Mouse (Mus musculus): ENCODE measurements around the gene Mcemp1. TPM values are rescaled to one million over a fixed set of nuclear protein-coding genes. Genes with fewer than 3 reads are reported as not detected.

Mcemp1 gene
- polyA plus RNA-seq, 1 experiment, result not detected

GRCm38 (mm10) chr8:3707611-3708010 lies 42.1 kb downstream of the Mcemp1 start:
- H3K27me3 ChIP-seq (ENCODE audit: control insufficient read depth), result no peaks in the 10 kb centered on the region; the same call in 1 of the 2 replicates
- no peaks in the 10 kb centered on the region for H3K9me3 ChIP-seq (ENCODE audit: control insufficient read depth, low read length)
- H3K4me1 ChIP-seq (ENCODE audit: control insufficient read depth), result no peaks in the 10 kb centered on the region
- no peaks in the 10 kb centered on the region for H3K36me3 ChIP-seq (ENCODE audit: control insufficient read depth)
- TF ChIP-seq GATA1 (IDR thresholded peaks at IDR 0.05; ENCODE audit: low read length) (no peak), TAL1 (IDR thresholded peaks at IDR 0.05; ENCODE audit: low read length) (no peak)
- no peak overlapping the region for H3K4me3 ChIP-seq (replicated peaks)

- Histone ChIP-seq H3K4me3 (replicated peaks) (no peak overlapping the region), H3K9me3 (ENCODE audit: control insufficient read depth, low read length) (no peaks in the 10 kb centered on the region), H3K4me1 (ENCODE audit: control insufficient read depth) (no peaks in the 10 kb centered on the region), H3K36me3 (ENCODE audit: control insufficient read depth) (no peaks in the 10 kb centered on the region), H3K27me3 (ENCODE audit: control insufficient read depth) (no peaks in the 10 kb centered on the region; the same call in 1 of the 2 replicates)
- TF ChIP-seq TAL1 (IDR thresholded peaks at IDR 0.05; ENCODE audit: low read length) (no peak), GATA1 (IDR thresholded peaks at IDR 0.05; ENCODE audit: low read length) (no peak)
Observed at GRCm38 (mm10) chr8:3710312-3710711, 44.8 kb downstream of the Mcemp1 start.

GRCm38 (mm10) chr8:3711646-3712045 lies 46.1 kb downstream of the Mcemp1 start:
- Histone ChIP-seq H3K9me3 (ENCODE audit: control insufficient read depth, low read length) (no peaks in the 10 kb centered on the region), H3K27me3 (ENCODE audit: control insufficient read depth) (no peaks in the 10 kb centered on the region; the same call in 1 of the 2 replicates), H3K4me1 (ENCODE audit: control insufficient read depth) (no peaks in the 10 kb centered on the region), H3K4me3 (replicated peaks) (no peak overlapping the region), H3K36me3 (ENCODE audit: control insufficient read depth) (no peaks in the 10 kb centered on the region)
- TF ChIP-seq GATA1 (IDR thresholded peaks at IDR 0.05; ENCODE audit: low read length) (no peak), TAL1 (IDR thresholded peaks at IDR 0.05; ENCODE audit: low read length) (no peak)

DNA sequence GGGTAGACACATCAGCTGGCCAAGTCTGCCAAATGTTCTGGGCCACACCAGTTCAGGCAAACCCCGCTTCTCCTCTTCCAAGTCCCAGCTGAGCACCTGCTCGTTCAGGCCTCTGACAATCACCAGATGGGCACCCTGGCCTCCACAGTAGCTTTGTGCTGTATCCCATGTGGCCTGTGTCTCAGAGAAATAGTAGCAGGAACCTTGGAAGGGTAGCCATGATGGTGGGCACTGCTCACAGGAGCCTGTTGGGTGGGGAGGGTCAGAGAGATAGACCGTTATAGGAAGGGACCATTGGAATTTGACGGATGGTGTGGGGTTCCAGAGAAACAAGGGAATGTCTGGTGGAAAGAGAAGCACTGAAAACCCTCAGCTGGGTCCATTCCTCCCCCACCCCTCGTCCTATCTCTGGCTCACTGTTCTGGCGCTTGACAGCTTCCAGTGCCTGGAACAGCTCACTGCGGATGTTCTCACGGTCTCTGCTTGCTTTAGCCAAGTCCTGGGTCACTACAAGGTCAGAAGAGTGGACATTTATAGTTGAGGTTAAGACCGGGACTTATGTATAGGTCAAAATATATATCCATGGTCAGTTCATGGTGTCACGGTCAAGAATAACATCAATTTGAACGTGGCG lies 51.9 kb downstream of the Mcemp1 start:
- no peak for TF ChIP-seq GATA1 (IDR thresholded peaks at IDR 0.05; ENCODE audit: low read length)
- no peak for TF ChIP-seq TAL1 (IDR thresholded peaks at IDR 0.05; ENCODE audit: low read length)

DNA sequence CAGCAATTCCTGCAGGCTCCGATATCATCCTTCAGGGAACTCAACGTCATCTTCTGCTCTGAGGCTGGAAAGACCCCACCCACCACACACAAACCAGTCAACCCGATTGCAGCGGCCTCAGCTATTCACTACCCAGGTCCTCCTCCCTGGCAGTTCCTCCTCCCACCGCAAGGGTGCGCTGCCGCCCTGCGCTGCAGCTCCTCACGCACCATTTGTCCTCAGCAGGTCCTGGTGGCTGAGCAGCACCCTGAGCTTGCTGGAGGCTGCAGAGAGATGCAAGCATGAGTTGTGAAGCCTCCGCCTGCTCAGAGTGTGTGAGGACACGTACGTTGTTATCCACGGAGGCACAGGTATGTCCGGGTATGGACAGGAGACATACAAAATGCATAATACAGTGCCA lies 53.0 kb downstream of the Mcemp1 start:
- peaks cover 8% of the 10 kb centered on the region for H3K4me1 ChIP-seq (ENCODE audit: control insufficient read depth)
- H3K9me3 ChIP-seq (ENCODE audit: control insufficient read depth, low read length), result no peaks in the 10 kb centered on the region
- no peak overlapping the region for H3K4me3 ChIP-seq (replicated peaks)
- H3K36me3 ChIP-seq (ENCODE audit: control insufficient read depth), result no peaks in the 10 kb centered on the region
- no peaks in the 10 kb centered on the region for H3K27me3 ChIP-seq (ENCODE audit: control insufficient read depth)
- TF ChIP-seq TAL1 (IDR thresholded peaks at IDR 0.05; ENCODE audit: low read length) (no peak), GATA1 (IDR thresholded peaks at IDR 0.05; ENCODE audit: low read length) (no peak)

More for the DNA sequence above, 51.9 kb downstream of the Mcemp1 start:
- Histone ChIP-seq H3K4me3 (replicated peaks) (no peak overlapping the region), H3K27me3 (ENCODE audit: control insufficient read depth) (no peaks in the 10 kb centered on the region), H3K4me1 (ENCODE audit: control insufficient read depth) (peaks cover 6% of the 10 kb centered on the region), H3K36me3 (ENCODE audit: control insufficient read depth) (no peaks in the 10 kb centered on the region), H3K9me3 (ENCODE audit: control insufficient read depth, low read length) (no peaks in the 10 kb centered on the region)

Other genes starting within 250 kb of the Mcemp1 start
- 0.06 TPM in 1 of 2 replicates, not detected in the other for gene Pex11g, start 198.1 kb upstream of the Mcemp1 start, polyA plus RNA-seq (2012)
- not detected in 2 replicates for gene Tex45, start 194.9 kb upstream of the Mcemp1 start, polyA plus RNA-seq (2012)
- gene Zfp358, start 172.6 kb upstream of the Mcemp1 start, polyA plus RNA-seq (2012), result 0.07 and 0.20 TPM in 2 replicates
- 10.0 and 15.4 TPM in 2 replicates for gene Mcoln1, start 165.3 kb upstream of the Mcemp1 start, polyA plus RNA-seq (2012)
- 1.7 and 1.9 TPM in 2 replicates for gene Pnpla6, start 150.4 kb upstream of the Mcemp1 start, polyA plus RNA-seq (2012)
- not detected in 2 replicates for gene C330021F23Rik, start 97.8 kb upstream of the Mcemp1 start, polyA plus RNA-seq (2012)
- gene Camsap3, start 78.5 kb upstream of the Mcemp1 start, polyA plus RNA-seq (2012), result 0.37 and 0.54 TPM in 2 replicates
- gene Xab2, start 44.4 kb upstream of the Mcemp1 start, polyA plus RNA-seq (2012), result 4.2 and 4.7 TPM in 2 replicates
- 12.7 and 17.8 TPM in 2 replicates for gene Pet100, start 44.2 kb upstream of the Mcemp1 start, polyA plus RNA-seq (2012)
- not detected in 2 replicates for gene Pcp2, start 40.2 kb upstream of the Mcemp1 start, polyA plus RNA-seq (2012)
- gene Stxbp2, start 34.8 kb upstream of the Mcemp1 start, polyA plus RNA-seq (2012), result 13.3 and 17.2 TPM in 2 replicates
- gene Retn, start 10.0 kb upstream of the Mcemp1 start, polyA plus RNA-seq (2012), result not detected in 2 replicates
- gene Fcor, start 6.6 kb downstream of the Mcemp1 start, polyA plus RNA-seq (2012), result not detected in 2 replicates
- gene Trappc5, start 10.5 kb downstream of the Mcemp1 start, polyA plus RNA-seq (2012), result 0.90 and 0.92 TPM in 2 replicates
- not detected in 2 replicates for gene Fcer2a, start 28.4 kb downstream of the Mcemp1 start, polyA plus RNA-seq (2012)
- gene Clec4g, start 54.9 kb downstream of the Mcemp1 start, polyA plus RNA-seq (2012), result 0.03 TPM in 1 of 2 replicates, not detected in the other
- not detected in 2 replicates for gene Cd209a, start 83.2 kb downstream of the Mcemp1 start, polyA plus RNA-seq (2012)
- gene Cd209e, start 188.6 kb downstream of the Mcemp1 start, polyA plus RNA-seq (2012), result not detected in 2 replicates
- gene Cd209d, start 212.8 kb downstream of the Mcemp1 start, polyA plus RNA-seq (2012), result not detected in 2 replicates

Measured in erythroblast, embryonic 14.5 days (primary cell).